Mouse (Mus musculus): Measurements from ENCODE around the gene Nkx6-2. TPM values are rescaled to one million over a fixed set of nuclear protein-coding genes. Genes with fewer than 3 reads are reported as not detected.
A peak's percentile ranks its signal among the peaks of the same experiment; 100 is the strongest.

The Nkx6-2 gene
- not detected for total RNA-seq (2021)
- long read RNA-seq, experiment 1 = 0 reads
- long read RNA-seq, experiment 2 = 0 reads

GRCm38 (mm10) chr7:139582595-139582994 is at the start of gene Nkx6-2:
Nkx6-2 (minus strand) TSS chr7:139582797.
- intact Hi-C loops (cut with DNase I) = loop anchor here (10.0 kb wide), 1 partner anchor 278 kb away; no protein-coding TSS in a partner anchor
- peak in 1 of 2 experiments; percentile 32 for DNase-seq

GRCm38 (mm10) chr7:139625156-139625555 is 42.6 kb upstream of the Nkx6-2 start:
- intact Hi-C loops (cut with DNase I) = no loop called here
- DNase-seq = no peak

GRCm38 (mm10) chr7:139622568-139622967 is 40.0 kb upstream of the Nkx6-2 start:
- DNase-seq = no peak
- intact Hi-C loops (cut with DNase I) = no loop called here

- intact Hi-C loops (cut with DNase I) = no loop called here
- peak; percentile 13 to 29 for DNase-seq
These were observed 33.5 kb upstream of the Nkx6-2 start for GRCm38 (mm10) chr7:139615767-139616766.

- DNase-seq = no peak
- intact Hi-C loops (cut with DNase I) = no loop called here
These were observed 27.7 kb upstream of the Nkx6-2 start for GRCm38 (mm10) chr7:139610328-139610727.

- no peak for DNase-seq
- intact Hi-C loops (cut with DNase I) = no loop called here
These were observed 13.3 kb upstream of the Nkx6-2 start for GRCm38 (mm10) chr7:139595862-139596261.

GRCm38 (mm10) chr7:139595311-139595710 is 12.7 kb upstream of the Nkx6-2 start:
- intact Hi-C loops (cut with DNase I) = no loop called here
- no peak for DNase-seq

GRCm38 (mm10) chr7:139591311-139591710 is 8.7 kb upstream of the Nkx6-2 start:
- no peak for DNase-seq
- intact Hi-C loops (cut with DNase I) = no loop called here

GRCm38 (mm10) chr7:139590302-139590701 is 7.7 kb upstream of the Nkx6-2 start:
- DNase-seq = peak in 1 of 2 experiments; percentile 27
- intact Hi-C loops (cut with DNase I) = no loop called here

- intact Hi-C loops (cut with DNase I) = loop anchor here (5.0 to 10.0 kb wide), 2 partner anchors 283 to 361 kb away; no protein-coding TSS in a partner anchor
- no peak for DNase-seq
These were observed 5.3 kb upstream of the Nkx6-2 start for GRCm38 (mm10) chr7:139587919-139588318.

- intact Hi-C loops (cut with DNase I) = loop anchor here (2.0 to 10.0 kb wide), 3 partner anchors 99 to 358 kb away; no protein-coding TSS in a partner anchor
- DNase-seq = no peak
These were observed 2.7 kb upstream of the Nkx6-2 start for GRCm38 (mm10) chr7:139585183-139585821.

GRCm38 (mm10) chr7:139584221-139585175 is 1.9 kb upstream of the Nkx6-2 start:
- intact Hi-C loops (cut with DNase I) = loop anchor here (2.0 to 10.0 kb wide), 3 partner anchors 98 to 357 kb away; no protein-coding TSS in a partner anchor
- peak in 1 of 2 experiments; percentile 23 for DNase-seq

- DNase-seq = no peak
- intact Hi-C loops (cut with DNase I) = loop anchor here (10.0 kb wide), 1 partner anchor 278 kb away; no protein-coding TSS in a partner anchor
These were observed 619 bp upstream of the Nkx6-2 start for GRCm38 (mm10) chr7:139583094-139583737.

GRCm38 (mm10) chr7:139581801-139582571 is 611 bp downstream of the Nkx6-2 start:
- DNase-seq = peak in 1 of 2 experiments; percentile 21
- intact Hi-C loops (cut with DNase I) = loop anchor here (10.0 kb wide), 1 partner anchor 277 kb away; no protein-coding TSS in a partner anchor

- no peak for DNase-seq
- intact Hi-C loops (cut with DNase I) = loop anchor here (10.0 kb wide), 1 partner anchor 276 kb away; no protein-coding TSS in a partner anchor
These were observed 1.5 kb downstream of the Nkx6-2 start for GRCm38 (mm10) chr7:139580851-139581775.

GRCm38 (mm10) chr7:139579261-139579905 is 3.2 kb downstream of the Nkx6-2 start:
- no peak for DNase-seq
- intact Hi-C loops (cut with DNase I) = no loop called here

Data from gastrocnemius, postnatal 36 days (tissue).